In genomic region chr12:81843501-81843900, GRCm38 (mm10) we compare ENCODE assay signal across 17 mouse cellular contexts. TPM values are rescaled to one million over a fixed set of nuclear protein-coding genes. Genes with fewer than 3 reads are reported as not detected.
A peak's percentile ranks its signal among the peaks of the same experiment; 100 is the strongest.
DNase-seq lines count a peak whose midpoint lies in the region; ATAC-seq lines count a peak whose summit lies in the region.
"Had no signal": no experiment of that assay in that cellular context is flagged by ENCODE, and none has a peak within 500 bp of the region (broad histone marks: within the 10 kb centered on the region; RNA-seq: fewer than 3 reads in every experiment).

No protein-coding gene starts in this region.

- intact Hi-C loops in left cerebral cortex, postnatal 14 days (cut with DNase I): no loop called here

- DNase-seq in cerebellum, adult 11 months: peak; percentile 47
- peak; percentile 54 for DNase-seq in cerebellum, adult 8-10 months
- DNase-seq in gastrocnemius, adult 8-10 months (ENCODE audit: low spot score in 2 of 2): peak; percentile 34 to 60
- no peak for DNase-seq in urinary bladder, postnatal 10 days (ENCODE audit: low spot score)
- no peak for DNase-seq in left cerebral cortex, postnatal 14 days (ENCODE audit: low spot score in 2 of 2)
- no peak for DNase-seq in spleen, postnatal 4 days (ENCODE audit: low spot score in 2 of 2)
- DNase-seq: adrenal gland, adult 2 months; lung, embryonic 14.5 days; right cerebral cortex, postnatal 14 days; thymus, adult 18-20 months had no signal

- no peaks in the 10 kb centered on the region for H3K27me3 ChIP-seq in forebrain, embryonic 16.5 days (replicated peaks; ENCODE audit: control insufficient read depth, insufficient read depth, low read length)
- H3K27me3 ChIP-seq in forebrain, embryonic 13.5 days: no peaks in the 10 kb centered on the region
- H3K27me3 ChIP-seq: heart, embryonic 15.5 days; hindbrain, embryonic 12.5 days had no signal

- no peak for ATAC-seq in forebrain, embryonic 16.5 days
- no peak for ATAC-seq in forebrain, embryonic 13.5 days
- ATAC-seq: intestine, embryonic 16.5 days; midbrain, embryonic 16.5 days had no signal

- H3K9me3 ChIP-seq in forebrain, embryonic 16.5 days (ENCODE audit: control insufficient read depth, low read length): no peaks in the 10 kb centered on the region
- no peaks in the 10 kb centered on the region for H3K9me3 ChIP-seq in forebrain, embryonic 13.5 days (replicated peaks)
- H3K9me3 ChIP-seq: heart, embryonic 15.5 days; hindbrain, embryonic 12.5 days had no signal

- no peaks in the 10 kb centered on the region for H3K36me3 ChIP-seq in forebrain, embryonic 16.5 days (ENCODE audit: control insufficient read depth, insufficient read depth)
- H3K36me3 ChIP-seq in forebrain, embryonic 13.5 days (ENCODE audit: poor library complexity, severe bottlenecking): no peaks in the 10 kb centered on the region
- H3K36me3 ChIP-seq: heart, embryonic 15.5 days; hindbrain, embryonic 12.5 days had no signal

- H3K4me3 ChIP-seq in forebrain, embryonic 16.5 days (replicated peaks; ENCODE audit: low read length): no peak overlapping the region
- H3K4me3 ChIP-seq in forebrain, embryonic 13.5 days: no peak overlapping the region
- H3K4me3 ChIP-seq: heart, embryonic 15.5 days; hindbrain, embryonic 12.5 days had no signal

- H3K27ac ChIP-seq in forebrain, embryonic 16.5 days (ENCODE audit: low read length): peak overlapping the region; percentile 35; the same call in 1 of the 2 replicates
- H3K27ac ChIP-seq in forebrain, embryonic 13.5 days: no peak overlapping the region
- H3K27ac ChIP-seq: heart, embryonic 15.5 days; hindbrain, embryonic 12.5 days; kidney, postnatal 0 days had no signal

- H3K4me2 ChIP-seq in forebrain, embryonic 16.5 days (ENCODE audit: low read length): no peak overlapping the region
- H3K4me2 ChIP-seq in forebrain, embryonic 13.5 days: no peak overlapping the region
- H3K4me2 ChIP-seq: heart, embryonic 15.5 days; hindbrain, embryonic 12.5 days; lung, embryonic 14.5 days had no signal

- no peak overlapping the region for H3K9ac ChIP-seq in forebrain, embryonic 16.5 days (replicated peaks; ENCODE audit: low read depth, low read length)
- no peak overlapping the region for H3K9ac ChIP-seq in forebrain, embryonic 13.5 days
- H3K9ac ChIP-seq: heart, embryonic 15.5 days; hindbrain, embryonic 12.5 days; lung, embryonic 14.5 days had no signal

- peaks cover 13% of the 10 kb centered on the region for H3K4me1 ChIP-seq in forebrain, embryonic 16.5 days (replicated peaks; ENCODE audit: control insufficient read depth, insufficient read depth, low read length)
- H3K4me1 ChIP-seq in forebrain, embryonic 13.5 days: peaks cover 11% of the 10 kb centered on the region

- 65% methylated on average over 5 of the region's 5 CpGs for WGBS in forebrain, embryonic 16.5 days
- 84% methylated on average over 5 of the region's 5 CpGs for WGBS in forebrain, embryonic 13.5 days

RNA-seq across cellular contexts. Expression of gene Pcnx, which starts 16.3 kb away (rescaled TPM):
- 15.7 and 16.4 TPM in 2 replicates for polyA plus RNA-seq in forebrain, embryonic 16.5 days (2015; fragmentation: Nextera tagmentation; extraction: Ambion mirVana)
- polyA plus RNA-seq in forebrain, embryonic 13.5 days (2015; fragmentation: Nextera tagmentation; extraction: Ambion mirVana): 8.6 and 14.1 TPM in 2 replicates
- total RNA-seq in gastrocnemius, adult 8-10 months (2022): 10 to 100 TPM; 47.1 to 67.9 (median 59.7) TPM
- 100 to 1,000 TPM; 103 to 119 TPM for total RNA-seq in left cerebral cortex, postnatal 14 days (2021)

Comparison
In these comparisons a context has a peak if more than half of its experiments do, and no peak if none do; other contexts are left out.
1. DNase-seq: peak in cerebellum, adult 11 months (single experiment), cerebellum, adult 8-10 months (single experiment) and gastrocnemius, adult 8-10 months (2 of 2); none in urinary bladder, postnatal 10 days (single experiment), left cerebral cortex, postnatal 14 days (0 of 2) and spleen, postnatal 4 days (0 of 2).